ENCODE assay signal across 13 mouse cellular contexts in genomic region chr5:43049381-43050301, GRCm38 (mm10).
DNase-seq lines count a peak whose midpoint lies in the region; ATAC-seq and TF ChIP-seq lines count a peak whose summit lies in the region.
"Had no signal": no experiment of that assay in that cellular context is flagged by ENCODE, and none has a peak within 500 bp of the region (broad histone marks: within the 10 kb centered on the region; RNA-seq: fewer than 3 reads in every experiment).

No protein-coding gene starts in this region.

- no peak for TF ChIP-seq POLR2A in bone marrow macrophage, adult 2 months (IDR thresholded peaks at IDR 0.05; ENCODE audit: borderline replicate concordance, low read depth, low read length)

- peak; percentile 53 for DNase-seq in heart, adult 11 months
- no peak for DNase-seq in heart, postnatal 14 days
- DNase-seq in layer of hippocampus, adult 11-12 months (ENCODE audit: low spot score): peak; percentile 9
- no peak for DNase-seq in layer of hippocampus, adult 2 months (ENCODE audit: low spot score in 2 of 2)
- no peak for DNase-seq in yolk sac, embryonic 10.5 days (ENCODE audit: low spot score)
- DNase-seq: liver, postnatal 0 days; lung, postnatal 4 days; thymus, postnatal 36 days had no signal

- no peak for TF ChIP-seq CTCF in layer of hippocampus, adult 2 months (conservative IDR thresholded peaks at IDR 0.05)
- no peak for TF ChIP-seq CTCF in bone marrow macrophage, adult 2 months (IDR thresholded peaks at IDR 0.05; ENCODE audit: low read depth, low read length)

- intact Hi-C loops in heart, postnatal 14 days (cut with DNase I): no loop called here

- no peak overlapping the region for H3K27ac ChIP-seq in layer of hippocampus, adult 2 months
- H3K27ac ChIP-seq in bone marrow macrophage, adult 2 months (ENCODE audit: insufficient read depth, low read depth, low read length): peak overlapping the region; percentile 32
- H3K27ac ChIP-seq: stomach, postnatal 0 days had no signal

- H3K4me3 ChIP-seq in layer of hippocampus, adult 2 months: no peak overlapping the region
- H3K4me3 ChIP-seq in bone marrow macrophage, adult 2 months (ENCODE audit: insufficient read depth, low read length): no peak overlapping the region
- H3K4me3 ChIP-seq: myocyte had no signal

- ATAC-seq in granulocyte monocyte progenitor cell, adult 5-6 weeks (replicated peaks; ENCODE audit: poor library complexity, severe bottlenecking): 0 out of 2 replicates have a peak, but pooled peaks have one; percentile 4
- ATAC-seq: intestine, embryonic 16.5 days; liver, postnatal 0 days had no signal

- H3K4me1 ChIP-seq in bone marrow macrophage, adult 2 months (ENCODE audit: control insufficient read depth, insufficient read depth, low read length): peaks cover 48% of the 10 kb centered on the region

Comparison
In these comparisons a context has a peak if more than half of its experiments do, and no peak if none do; other contexts are left out.
1. DNase-seq: peak in heart, adult 11 months (single experiment) and layer of hippocampus, adult 11-12 months (single experiment); none in heart, postnatal 14 days (0 of 2), layer of hippocampus, adult 2 months (0 of 2) and yolk sac, embryonic 10.5 days (single experiment).